21 mouse cellular contexts compared by ENCODE assay signal in genomic region chr4:65667030-65667610, GRCm38 (mm10).
DNase-seq lines count a peak whose midpoint lies in the region; ATAC-seq lines count a peak whose summit lies in the region.
"Had no signal": no experiment of that assay in that cellular context is flagged by ENCODE, and none has a peak within 500 bp of the region (broad histone marks: within the 10 kb centered on the region; RNA-seq: fewer than 3 reads in every experiment).

No protein-coding gene starts in this region.

- H3K4me2 ChIP-seq in forebrain, embryonic 12.5 days = no peak overlapping the region
- no peak overlapping the region for H3K4me2 ChIP-seq in midbrain, embryonic 12.5 days (replicated peaks)
- no peak overlapping the region for H3K4me2 ChIP-seq in midbrain, embryonic 13.5 days (replicated peaks)
- H3K4me2 ChIP-seq: embryonic facial prominence, embryonic 15.5 days; heart, embryonic 13.5 days; hindbrain, embryonic 12.5 days; intestine, embryonic 15.5 days had no signal

- DNase-seq in forebrain, embryonic 10.5 days (ENCODE audit: extremely low spot score, low spot score) = no peak
- no peak for DNase-seq in midbrain, embryonic 10.5 days (ENCODE audit: low spot score)
- DNase-seq in heart, postnatal 14 days = no peak
- DNase-seq in c-Kit-positive CD71-positive TER-119-positive erythroid progenitor cells, embryonic 14.5 days (ENCODE audit: low spot score) = no peak
- no peak for DNase-seq in adrenal gland, adult 18-20 months (ENCODE audit: low spot score in 2 of 2)
- DNase-seq: adrenal gland, postnatal 14 days; cerebellum, adult 11 months; cerebellum, adult 8-10 months; cerebellum, postnatal 14 days; embryo, embryonic 11 days; gastrocnemius, adult 2 months; gastrocnemius, postnatal 25 days; heart, postnatal 4 days had no signal

- H3K9ac ChIP-seq in forebrain, embryonic 12.5 days = no peak overlapping the region
- no peak overlapping the region for H3K9ac ChIP-seq in midbrain, embryonic 12.5 days (replicated peaks)
- H3K9ac ChIP-seq in midbrain, embryonic 13.5 days (replicated peaks) = no peak overlapping the region
- H3K9ac ChIP-seq: embryonic facial prominence, embryonic 15.5 days; heart, embryonic 13.5 days; hindbrain, embryonic 12.5 days; intestine, embryonic 15.5 days had no signal

- H3K9me3 ChIP-seq in forebrain, embryonic 12.5 days = no peaks in the 10 kb centered on the region
- no peaks in the 10 kb centered on the region for H3K9me3 ChIP-seq in forebrain, embryonic 10.5 days
- H3K9me3 ChIP-seq in midbrain, embryonic 12.5 days = no peaks in the 10 kb centered on the region
- H3K9me3 ChIP-seq in midbrain, embryonic 10.5 days (replicated peaks) = no peaks in the 10 kb centered on the region
- no peaks in the 10 kb centered on the region for H3K9me3 ChIP-seq in midbrain, embryonic 13.5 days
- H3K9me3 ChIP-seq: embryonic facial prominence, embryonic 15.5 days; heart, embryonic 13.5 days; hindbrain, embryonic 12.5 days; intestine, embryonic 15.5 days had no signal

- intact Hi-C loops in heart, postnatal 14 days (cut with DNase I) = no loop called here

- no peak overlapping the region for H3K27ac ChIP-seq in forebrain, embryonic 12.5 days
- H3K27ac ChIP-seq in forebrain, embryonic 10.5 days = no peak overlapping the region
- no peak overlapping the region for H3K27ac ChIP-seq in midbrain, embryonic 12.5 days (replicated peaks)
- no peak overlapping the region for H3K27ac ChIP-seq in midbrain, embryonic 10.5 days (replicated peaks)
- H3K27ac ChIP-seq in midbrain, embryonic 13.5 days = no peak overlapping the region
- H3K27ac ChIP-seq: embryonic facial prominence, embryonic 15.5 days; gastrocnemius, adult 2 months; heart, embryonic 13.5 days; hindbrain, embryonic 12.5 days; intestine, embryonic 15.5 days had no signal

- ATAC-seq in forebrain, embryonic 12.5 days (ENCODE audit: low FRiP score) = peak; percentile 53; the same call in 1 of the 2 replicates
- ATAC-seq in midbrain, embryonic 12.5 days (ENCODE audit: low FRiP score, low read depth) = peak; percentile 47
- ATAC-seq in midbrain, embryonic 13.5 days = peak; percentile 60
- ATAC-seq: intestine, embryonic 15.5 days had no signal

- H3K4me3 ChIP-seq in forebrain, embryonic 12.5 days (replicated peaks) = no peak overlapping the region
- H3K4me3 ChIP-seq in forebrain, embryonic 10.5 days = no peak overlapping the region
- H3K4me3 ChIP-seq in midbrain, embryonic 12.5 days = no peak overlapping the region
- no peak overlapping the region for H3K4me3 ChIP-seq in midbrain, embryonic 10.5 days
- H3K4me3 ChIP-seq in midbrain, embryonic 13.5 days (replicated peaks) = no peak overlapping the region
- H3K4me3 ChIP-seq: embryonic facial prominence, embryonic 15.5 days; erythroblast, embryonic 14.5 days; gastrocnemius, adult 2 months; heart, embryonic 13.5 days; hindbrain, embryonic 12.5 days; intestine, embryonic 15.5 days had no signal

- no peaks in the 10 kb centered on the region for H3K36me3 ChIP-seq in forebrain, embryonic 12.5 days (replicated peaks)
- H3K36me3 ChIP-seq in forebrain, embryonic 10.5 days (replicated peaks) = no peaks in the 10 kb centered on the region
- H3K36me3 ChIP-seq in midbrain, embryonic 12.5 days = no peaks in the 10 kb centered on the region
- H3K36me3 ChIP-seq in midbrain, embryonic 10.5 days = no peaks in the 10 kb centered on the region
- H3K36me3 ChIP-seq in midbrain, embryonic 13.5 days = no peaks in the 10 kb centered on the region
- H3K36me3 ChIP-seq: embryonic facial prominence, embryonic 15.5 days; heart, embryonic 13.5 days; hindbrain, embryonic 12.5 days; intestine, embryonic 15.5 days had no signal

- 0 out of 2 replicates have a peak, but pooled peaks cover 7% of the 10 kb centered on the region for H3K27me3 ChIP-seq in forebrain, embryonic 12.5 days
- H3K27me3 ChIP-seq in forebrain, embryonic 10.5 days (ENCODE audit: poor library complexity, severe bottlenecking) = no peaks in the 10 kb centered on the region; the same call in 1 of the 2 replicates
- no peaks in the 10 kb centered on the region for H3K27me3 ChIP-seq in midbrain, embryonic 12.5 days
- no peaks in the 10 kb centered on the region for H3K27me3 ChIP-seq in midbrain, embryonic 10.5 days (ENCODE audit: low read depth, poor library complexity, severe bottlenecking)
- no peaks in the 10 kb centered on the region for H3K27me3 ChIP-seq in midbrain, embryonic 13.5 days
- H3K27me3 ChIP-seq: embryonic facial prominence, embryonic 15.5 days; heart, embryonic 13.5 days; hindbrain, embryonic 12.5 days; intestine, embryonic 15.5 days had no signal

- peaks cover 17% of the 10 kb centered on the region for H3K4me1 ChIP-seq in forebrain, embryonic 12.5 days
- H3K4me1 ChIP-seq in forebrain, embryonic 10.5 days = peaks cover 31% of the 10 kb centered on the region
- peaks cover 7% of the 10 kb centered on the region for H3K4me1 ChIP-seq in midbrain, embryonic 12.5 days
- peaks cover 6% of the 10 kb centered on the region for H3K4me1 ChIP-seq in midbrain, embryonic 10.5 days
- peaks cover 12% of the 10 kb centered on the region for H3K4me1 ChIP-seq in midbrain, embryonic 13.5 days (replicated peaks)
- H3K4me1 ChIP-seq: embryonic facial prominence, embryonic 15.5 days; intestine, embryonic 15.5 days had no signal

- 16% methylated on average over 5 of the region's 5 CpGs for WGBS in forebrain, embryonic 12.5 days
- WGBS in forebrain, embryonic 10.5 days = 40% methylated on average over 5 of the region's 5 CpGs
- 47% methylated on average over 5 of the region's 5 CpGs for whole genome bisulfite sequencing in midbrain, embryonic 12.5 days
- WGBS in midbrain, embryonic 10.5 days = 63% methylated on average over 5 of the region's 5 CpGs
- 33% methylated on average over 5 of the region's 5 CpGs for WGBS in midbrain, embryonic 13.5 days
